Mouse (Mus musculus) spleen, adult 2 months (tissue): ENCODE measurements around the gene Nos2. TPM values are rescaled to one million over a fixed set of nuclear protein-coding genes. Genes with fewer than 3 reads are reported as not detected.
"Not testable (repeated sequence)": the region's sequence is repeated elsewhere in the genome, so short reads cannot be mapped to it uniquely, and the experiment has no call there.

Source experiments
- DNase-seq, 2 experiments: peaks; one replicate each; pipeline versions ENCODE4 v3.0.0 to v3.0.0-alpha.2; 2012 to 2021; ENCODE audit warnings: low spot score in 2 of 2, low read depth in 1 of 2
- H3K27ac ChIP-seq: fragments of 200-500 bp; 2 replicates; pipeline ENCODE4 v1.5.1; 2012; ENCODE audit warnings: low read length, inconsistent platforms; ENCODE audit not compliant: insufficient read depth
- H3K27me3 ChIP-seq: fragments of 200-500 bp; 2 replicates; pipeline ENCODE4 v1.6.1; 2012; ENCODE audit warnings: mild to moderate bottlenecking, moderate library complexity, low read length, inconsistent platforms; ENCODE audit not compliant: control insufficient read depth, insufficient read depth
- H3K36me3 ChIP-seq: fragments of 200-500 bp; 2 replicates; pipeline ENCODE4 v1.6.1; 2012; ENCODE audit warnings: mild to moderate bottlenecking, low read length, inconsistent platforms; ENCODE audit not compliant: control insufficient read depth, insufficient read depth
- H3K4me1 ChIP-seq: fragments of 200-500 bp; 2 replicates; pipeline ENCODE4 v1.6.1; 2011; ENCODE audit warnings: inconsistent platforms; ENCODE audit not compliant: control insufficient read depth, insufficient read depth, insufficient read length
- H3K4me3 ChIP-seq: fragments of 200-500 bp; 2 replicates; pipeline ENCODE4 v1.5.1; 2011; ENCODE audit warnings: mild to moderate bottlenecking, inconsistent platforms; ENCODE audit not compliant: insufficient read depth, insufficient read length; ENCODE audit errors: extremely low read depth
- CTCF ChIP-seq: fragments of 200-500 bp; IDR thresholded peaks from 2 replicates; pipeline ENCODE4 v1.5.1; 2011; ENCODE audit warnings: mild to moderate bottlenecking, inconsistent platforms; ENCODE audit not compliant: insufficient read depth, insufficient read length, insufficient replicate concordance; ENCODE audit errors: extremely low read depth
- POLR2A ChIP-seq: fragments of 200-500 bp; IDR thresholded peaks from 2 replicates; pipeline ENCODE4 v1.6.1; 2011; ENCODE audit warnings: low read depth, low read length, inconsistent platforms
- WGBS: fragments of 180-500 bp; shearing (Covaris S2); methylation state at CpG from one replicate; pipeline ENCODE4 v1.1.7; 2018; 5-methylcytosine and 5-hydroxymethylcytosine counted together
- polyA plus RNA-seq: library from polyadenylated mRNA; depleted of rRNA; stranded (reverse); fragments of >200 nt; gene quantifications from 2 replicates; pipeline ENCODE4 v1.2.3, GENCODE M21; 2012

Gene Nos2
- polyA plus RNA-seq, 1 experiment = 1.2 TPM

DNA sequence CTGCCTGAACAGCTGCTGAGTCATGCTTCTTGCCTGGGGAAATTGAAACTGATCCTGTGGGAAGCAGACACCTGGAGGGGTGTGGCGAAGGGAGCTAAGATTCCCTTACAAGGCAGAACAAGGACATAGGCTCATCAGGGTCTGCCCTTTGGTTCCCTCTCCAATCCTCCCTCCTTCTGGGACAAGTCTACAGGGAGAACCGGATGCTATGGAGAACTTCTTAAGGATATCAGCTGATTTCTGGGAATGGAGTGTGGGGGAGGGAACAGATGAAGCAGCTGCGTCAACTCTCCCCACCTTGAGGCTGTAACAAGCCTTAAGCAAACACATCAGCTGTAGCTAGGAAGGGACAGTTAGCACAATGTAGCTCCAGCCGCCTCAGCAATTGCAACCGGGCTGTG is 82.0 kb downstream of the Nos2 start:
- Histone ChIP-seq H3K27ac (no peak overlapping the region), H3K36me3 (no peaks in the 10 kb centered on the region), H3K4me3 (no peak overlapping the region), H3K27me3 (no peaks in the 10 kb centered on the region), H3K4me1 (peaks cover 20% of the 10 kb centered on the region)
- no peak for DNase-seq
- WGBS = 42% methylated on average over 5 of the region's 5 CpGs
- TF ChIP-seq CTCF (no peak), POLR2A (no peak)

DNA sequence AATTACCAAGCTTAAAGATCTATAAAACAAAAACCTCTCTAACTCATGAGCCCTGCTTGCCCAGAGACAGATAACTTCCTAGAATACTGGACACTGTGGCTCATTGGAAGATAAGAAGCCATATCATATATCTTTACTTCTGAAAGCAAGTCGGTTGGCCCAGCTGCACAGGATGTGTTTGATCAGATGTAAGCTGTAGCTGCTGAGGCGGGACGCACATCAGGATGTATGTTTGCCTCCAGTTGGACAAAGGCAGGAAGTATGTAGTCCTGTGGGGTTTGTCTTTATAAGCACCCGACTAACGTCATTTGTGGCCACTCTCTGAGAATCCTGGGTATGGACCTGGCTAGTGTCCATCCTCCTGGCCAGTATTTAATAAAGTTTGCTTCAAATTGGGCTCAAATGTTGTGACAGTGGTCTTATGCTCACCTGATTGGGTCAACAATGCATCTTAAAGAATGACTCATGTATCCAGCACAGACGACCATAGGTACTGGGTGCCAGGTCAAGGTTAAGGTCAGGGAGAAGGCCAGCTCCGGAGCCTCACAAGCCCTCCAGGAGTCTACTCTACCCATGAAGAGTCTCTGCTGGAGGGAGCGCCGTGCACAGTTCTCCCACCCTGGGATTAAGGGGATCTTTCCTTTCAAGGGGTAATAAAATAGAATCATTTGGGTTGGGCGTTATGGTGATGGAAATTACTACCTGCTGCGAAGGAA is 82.6 kb downstream of the Nos2 start:
- H3K27ac ChIP-seq = no peak overlapping the region
- TF ChIP-seq CTCF = no peak
- TF ChIP-seq POLR2A = no peak
- H3K4me3 ChIP-seq = no peak overlapping the region
- no peaks in the 10 kb centered on the region for H3K36me3 ChIP-seq
- H3K4me1 ChIP-seq = peaks cover 20% of the 10 kb centered on the region
- 28% methylated on average over 11 of the region's 11 CpGs for WGBS
- peak in 1 of 2 experiments; percentile 32 for DNase-seq
- no peaks in the 10 kb centered on the region for H3K27me3 ChIP-seq

DNA sequence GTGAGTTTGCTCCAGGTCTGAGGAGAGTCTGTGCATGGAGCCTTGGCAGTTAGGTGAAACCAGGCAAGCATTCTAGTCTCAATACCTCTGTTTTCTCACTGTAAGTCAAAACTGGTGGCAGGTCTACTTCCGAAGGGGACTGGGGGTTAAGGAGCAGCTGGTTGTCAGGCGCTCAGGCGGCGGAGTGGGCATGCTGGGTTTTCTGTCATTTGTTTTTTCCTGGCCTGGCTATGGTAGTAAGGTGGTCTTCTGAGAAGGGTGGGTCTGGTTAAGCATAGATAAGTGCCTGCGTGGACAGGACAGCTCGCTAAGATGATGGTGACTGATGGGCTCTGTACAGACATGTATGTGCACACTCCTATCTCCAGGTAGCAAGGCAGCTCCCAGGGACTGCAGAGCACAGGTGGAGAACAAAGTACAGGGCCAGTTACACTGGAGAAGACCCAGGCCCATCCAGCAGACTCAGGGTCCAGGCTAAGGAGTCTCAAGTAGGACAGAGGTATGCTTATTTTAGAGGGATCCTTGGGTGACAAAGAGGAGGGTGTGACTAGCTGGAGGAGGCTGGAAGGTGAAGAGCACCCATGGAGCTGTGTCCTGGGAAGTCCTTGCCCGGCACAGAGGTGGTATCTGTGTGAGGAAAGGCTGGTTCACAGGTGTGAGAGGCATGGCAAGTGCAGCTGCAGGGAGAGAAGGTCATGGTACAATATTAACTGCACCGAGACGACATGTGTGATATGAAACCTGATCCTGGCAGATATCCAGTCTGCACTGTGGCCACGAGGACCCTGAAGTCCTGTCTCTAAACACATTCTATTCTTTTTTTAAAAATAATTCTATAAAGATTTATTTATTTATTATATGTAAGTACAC is 83.4 kb downstream of the Nos2 start:
- no peak overlapping the region for H3K27ac ChIP-seq
- H3K4me1 ChIP-seq = peaks cover 20% of the 10 kb centered on the region

DNA sequence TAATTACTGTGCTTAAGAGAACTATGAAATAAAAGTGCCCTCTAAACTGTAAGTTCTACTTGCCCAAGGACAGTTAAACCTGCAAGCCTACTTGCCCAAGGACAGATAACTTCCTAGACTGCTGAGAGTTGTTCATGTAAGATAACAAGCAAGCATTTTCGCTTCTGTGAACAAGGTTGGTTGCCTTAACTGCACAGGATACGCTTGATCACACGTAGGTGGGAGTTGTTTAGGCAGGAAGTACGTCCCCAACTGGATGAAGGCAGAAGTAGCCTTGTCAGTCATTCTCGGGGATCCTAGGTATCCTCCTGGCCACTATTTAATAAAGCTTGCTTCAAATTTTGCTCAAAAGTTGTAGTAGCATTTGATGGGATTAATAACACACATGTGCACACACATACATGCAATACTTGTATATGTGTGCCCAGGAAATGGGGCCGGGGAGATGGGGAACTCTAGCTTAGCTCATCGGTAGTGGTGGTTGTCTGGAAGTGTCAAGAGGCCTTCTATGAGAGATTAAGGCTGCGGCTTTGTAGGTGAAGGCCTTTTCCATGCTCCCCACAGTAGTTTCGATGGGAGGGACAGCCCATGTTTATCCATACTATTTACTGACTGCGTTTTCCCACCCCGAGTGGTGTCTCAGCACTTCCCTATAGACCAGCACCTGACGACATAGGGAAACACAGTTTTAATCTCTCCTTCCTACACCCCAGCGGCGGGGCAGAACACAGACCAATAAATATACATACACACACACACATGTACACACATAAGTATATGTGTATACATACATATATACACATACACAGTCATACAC is 85.2 kb downstream of the Nos2 start:
- DNase-seq = peak in 1 of 2 experiments; percentile 2
- Histone ChIP-seq H3K4me3 (no peak overlapping the region), H3K4me1 (peaks cover 20% of the 10 kb centered on the region), H3K27me3 (no peaks in the 10 kb centered on the region), H3K36me3 (no peaks in the 10 kb centered on the region), H3K27ac (0 out of 2 replicates have a peak overlapping the region, but pooled peaks have one; percentile 5)
- 50% methylated on average over 14 of the region's 14 CpGs for WGBS
- TF ChIP-seq POLR2A = no peak
- no peak for TF ChIP-seq CTCF

More for the DNA sequence above, 83.4 kb downstream of the Nos2 start:
- no peak for TF ChIP-seq POLR2A
- no peak for TF ChIP-seq CTCF
- Histone ChIP-seq H3K36me3 (no peaks in the 10 kb centered on the region), H3K27me3 (no peaks in the 10 kb centered on the region), H3K4me3 (no peak overlapping the region)
- no peak for DNase-seq
- WGBS = 44% methylated on average over 10 of the region's 10 CpGs

DNA sequence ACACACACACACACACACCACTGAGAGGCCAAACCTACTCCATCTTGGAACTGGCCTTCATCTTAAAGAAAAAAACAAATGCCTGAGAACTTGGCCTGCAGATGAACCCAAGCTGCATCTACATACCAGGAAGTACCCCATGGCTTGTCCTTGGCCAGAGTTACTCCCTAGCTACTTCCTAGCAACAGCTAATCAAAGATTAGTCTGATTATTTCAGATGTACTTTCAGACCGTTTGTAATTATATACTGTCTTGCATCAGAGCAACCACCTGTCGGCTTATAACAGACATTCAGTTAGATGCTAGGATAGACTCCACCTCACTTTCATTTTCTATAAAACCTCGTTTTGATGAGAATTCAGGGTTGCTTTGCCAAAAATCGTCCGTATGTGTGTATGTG is 85.8 kb downstream of the Nos2 start:
- Histone ChIP-seq H3K4me3 (no peak overlapping the region), H3K36me3 (no peaks in the 10 kb centered on the region), H3K27ac (no peak overlapping the region), H3K27me3 (no peaks in the 10 kb centered on the region), H3K4me1 (peaks cover 20% of the 10 kb centered on the region)
- no peak for TF ChIP-seq CTCF
- TF ChIP-seq POLR2A = no peak
- WGBS = 7% methylated on average over 5 of the region's 5 CpGs
- no peak for DNase-seq

DNA sequence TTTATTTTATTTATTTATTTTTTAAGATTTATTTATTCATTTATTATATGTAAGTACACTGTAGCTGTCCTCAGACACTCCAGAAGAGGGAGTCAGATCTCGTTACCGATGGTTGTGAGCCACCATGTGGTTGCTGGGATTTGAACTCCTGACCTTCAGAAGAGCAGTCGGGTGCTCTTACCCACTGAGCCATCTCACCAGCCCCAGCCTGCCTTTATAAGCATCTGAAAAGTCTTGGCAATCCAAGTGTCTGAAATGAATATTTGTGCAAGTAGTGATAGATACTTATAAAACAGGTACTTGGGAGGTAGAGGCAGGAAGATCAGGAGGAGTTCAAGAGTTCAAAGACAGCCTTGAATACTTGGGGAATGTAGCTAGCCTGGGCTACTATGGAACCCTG is 86.8 kb downstream of the Nos2 start:
- H3K4me1 ChIP-seq = peaks cover 20% of the 10 kb centered on the region
- not testable (repeated sequence) for DNase-seq, H3K27me3 ChIP-seq, H3K27ac ChIP-seq, H3K4me3 ChIP-seq, H3K36me3 ChIP-seq
- 76% methylated on average over 3 of the region's 3 CpGs for WGBS
